Mouse (Mus musculus) adrenal gland (tissue): ENCODE measurements at regions not wholly inside any gene's neighbourhood (a gene's known extent, or its start where the extent isn't known, plus 50 kb on each side); places are given as distances from the start of the nearest gene placed in this dataset.

Source experiments
- intact Hi-C: fragments of 180-260 bp; cut with DNase I; formaldehyde crosslinking; loops from one replicate; pipeline ENCODE4 v1.15.1; 2025

GRCm38 (mm10) chr12:45439745-45440144 is 365.2 kb upstream of the Stxbp6 start:
- intact Hi-C loops, result loop anchor here (10.0 kb wide), 1 partner anchor 245 kb away; no protein-coding TSS in a partner anchor

- intact Hi-C loops, result no loop called here
Observed at GRCm38 (mm10) chr12:45437271-45437670, 362.8 kb upstream of the Stxbp6 start.

- intact Hi-C loops, result no loop called here
Observed at GRCm38 (mm10) chr12:45399436-45399835, 324.9 kb upstream of the Stxbp6 start.

GRCm38 (mm10) chr12:45384864-45385263 is 310.4 kb upstream of the Stxbp6 start:
- intact Hi-C loops, result loop anchor here (10.0 kb wide), 1 partner anchor 710 kb away; no protein-coding TSS in a partner anchor
